Mouse (Mus musculus): ENCODE results near the gene Pom121l12.

Pom121l12 gene

GRCm38 (mm10) chr11:14598976-14599375, at the start of gene Pom121l12:
Gene Pom121l12 (plus strand): TSS chr11:14599276.
- DNase-seq (ENCODE audit: low spot score): no peak

- no peak for DNase-seq (ENCODE audit: low spot score)
Observed at GRCm38 (mm10) chr11:14611859-14612258, 12.8 kb downstream of the Pom121l12 start.
